Mouse (Mus musculus): ENCODE measurements around the gene Mvp. TPM values are rescaled to one million over a fixed set of nuclear protein-coding genes. Genes with fewer than 3 reads are reported as not detected.

The Mvp gene
- polyA plus RNA-seq, 1 experiment from 2014 or later: 3.3 TPM

DNA sequence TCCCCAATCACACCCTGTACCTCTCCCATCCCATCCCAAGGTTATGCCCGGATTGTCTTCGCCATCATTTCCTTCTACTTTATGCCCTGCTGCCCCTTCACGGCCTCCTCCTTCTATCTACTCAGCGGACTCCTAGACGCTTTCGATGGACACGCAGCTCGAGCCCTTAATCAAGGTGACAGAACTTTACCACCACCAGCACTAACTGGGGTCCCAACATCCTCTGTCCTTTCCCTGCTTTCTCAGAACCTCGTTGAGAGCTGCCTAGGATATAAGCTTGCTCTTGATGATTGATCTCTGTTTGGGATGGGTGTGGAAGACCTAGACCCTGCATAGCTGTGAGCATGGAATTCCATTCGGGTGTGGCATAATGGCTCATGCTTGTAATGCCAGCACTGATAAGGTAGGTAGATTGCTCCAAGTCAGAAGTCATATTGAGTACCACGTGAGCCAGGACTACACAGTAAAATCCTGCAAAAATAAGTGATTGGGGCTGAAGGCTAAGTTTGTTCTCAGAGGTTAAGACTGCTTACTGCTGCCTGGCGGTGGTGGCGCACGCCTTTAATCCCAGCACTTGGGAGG lies 37.5 kb downstream of the Mvp start:
- 31% methylated on average over 14 of the region's 14 CpGs for WGBS
- no peak for DNase-seq (ENCODE audit: extremely low spot score, low spot score)

DNA sequence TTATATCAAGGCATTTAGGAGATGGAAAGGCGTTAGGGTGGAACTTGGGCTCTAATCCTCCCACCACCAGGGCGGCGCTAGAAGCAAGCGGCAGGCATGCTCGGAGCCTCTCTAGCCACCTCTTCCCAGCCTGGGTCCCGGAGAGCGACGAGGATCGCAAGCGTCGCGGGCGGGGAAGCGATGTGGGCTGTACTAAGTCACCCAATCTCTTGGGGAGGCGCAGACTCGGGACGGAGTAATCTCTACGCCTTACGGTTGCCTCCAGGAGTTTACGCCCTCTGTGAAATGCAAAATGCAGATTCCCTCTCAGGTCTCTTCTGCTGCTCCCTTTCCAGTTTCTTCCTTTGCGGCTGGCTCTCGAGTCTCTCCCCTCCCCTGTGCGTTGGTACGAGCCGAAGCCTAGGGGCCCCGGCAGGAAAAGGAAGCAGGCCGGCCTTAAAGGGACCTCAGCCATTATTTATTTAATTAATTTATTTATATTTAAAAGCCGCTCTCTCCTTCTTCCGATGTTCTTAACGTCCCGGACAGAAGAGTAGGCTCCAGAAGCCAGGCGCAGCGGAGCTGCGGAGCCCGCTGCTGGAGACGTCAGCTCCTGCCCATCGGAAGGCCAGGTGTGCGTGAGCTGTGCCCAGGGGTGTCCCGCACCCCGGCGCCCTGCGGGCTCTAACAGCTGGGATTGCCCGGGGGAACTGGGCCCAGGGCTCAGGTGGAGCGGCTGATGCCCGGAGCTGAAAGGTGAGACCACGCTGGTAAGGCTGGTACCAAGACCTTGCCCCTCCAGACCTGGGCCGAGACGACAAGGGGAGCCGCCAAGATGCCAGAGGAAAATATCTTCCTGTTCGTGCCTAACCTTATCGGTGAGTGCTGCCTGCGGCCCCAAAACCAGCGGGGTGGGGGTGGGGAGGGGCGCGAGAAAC lies 38.2 kb downstream of the Mvp start, which contains the start of gene Cdiptos:
TSS of gene Cdiptos (minus strand) at position 149 of the 917 bp plus-strand sequence.
- H3K4me1 ChIP-seq: peaks cover 23% of the 10 kb centered on the region
- no peaks in the 10 kb centered on the region for H3K9me3 ChIP-seq
- DNase-seq (ENCODE audit: extremely low spot score, low spot score): peak; percentile 96
- H3K36me3 ChIP-seq (replicated peaks): peaks cover 35% of the 10 kb centered on the region
- WGBS: under 1% methylated on average over 55 of the region's 55 CpGs
- peak within 1 kb of the TSS; percentile 99 for H3K27ac ChIP-seq
- H3K27me3 ChIP-seq (ENCODE audit: poor library complexity, severe bottlenecking): no peaks in the 10 kb centered on the region
- peak within 1 kb of the TSS; percentile 100 for H3K4me3 ChIP-seq

More for the DNA sequence above, 37.5 kb downstream of the Mvp start:
- H3K27me3 ChIP-seq (ENCODE audit: poor library complexity, severe bottlenecking): no peaks in the 10 kb centered on the region
- H3K9me3 ChIP-seq: no peaks in the 10 kb centered on the region
- peaks cover 40% of the 10 kb centered on the region for H3K36me3 ChIP-seq (replicated peaks)
- H3K27ac ChIP-seq: peak overlapping the region; percentile 99
- peaks cover 23% of the 10 kb centered on the region for H3K4me1 ChIP-seq
- H3K4me3 ChIP-seq: peak overlapping the region; percentile 100

DNA sequence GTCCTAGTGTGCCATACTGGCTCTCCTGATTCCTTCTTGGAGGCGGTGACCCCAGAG lies 38.7 kb downstream of the Mvp start, which contains the start of gene Cdipt:
TSS of gene Cdipt (plus strand) at position 22 of the 57 bp plus-strand sequence.
- peaks cover 30% of the 10 kb centered on the region for H3K36me3 ChIP-seq (replicated peaks)
- 6% methylated on average over 1 of the region's 1 CpGs for WGBS
- no peak for DNase-seq (ENCODE audit: extremely low spot score, low spot score)
- H3K27me3 ChIP-seq (ENCODE audit: poor library complexity, severe bottlenecking): no peaks in the 10 kb centered on the region
- H3K9me3 ChIP-seq: no peaks in the 10 kb centered on the region
- peaks cover 23% of the 10 kb centered on the region for H3K4me1 ChIP-seq
- H3K4me3 ChIP-seq: peak within 1 kb of the TSS; percentile 100
- peak within 1 kb of the TSS; percentile 99 for H3K27ac ChIP-seq

DNA sequence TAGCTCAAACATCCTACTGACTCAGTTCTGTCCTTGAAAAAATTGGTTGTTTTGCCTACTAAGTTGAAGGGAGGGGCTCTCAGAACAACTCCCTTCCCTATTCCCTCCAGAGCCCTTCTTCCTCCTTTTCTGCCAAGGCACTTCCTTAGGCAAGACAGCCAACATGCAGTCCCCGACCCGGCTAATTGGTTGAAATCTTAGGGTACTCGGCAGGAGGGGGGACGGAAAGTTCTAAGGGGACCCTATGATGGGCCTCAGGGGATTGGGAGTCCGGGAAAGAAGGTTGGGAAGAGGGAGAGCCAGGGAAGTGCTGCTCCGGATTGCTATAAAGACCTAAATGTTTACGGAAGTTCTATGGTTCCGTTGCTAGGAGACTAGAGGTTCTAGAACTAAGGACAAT lies 38.9 kb downstream of the Mvp start:
- peak overlapping the region; percentile 99 for H3K27ac ChIP-seq
- H3K4me3 ChIP-seq: peak overlapping the region; percentile 100
- H3K4me1 ChIP-seq: peaks cover 23% of the 10 kb centered on the region
- WGBS: 18% methylated on average over 8 of the region's 8 CpGs
- no peak for DNase-seq (ENCODE audit: extremely low spot score, low spot score)
- peaks cover 29% of the 10 kb centered on the region for H3K36me3 ChIP-seq (replicated peaks)
- H3K27me3 ChIP-seq (ENCODE audit: poor library complexity, severe bottlenecking): no peaks in the 10 kb centered on the region
- no peaks in the 10 kb centered on the region for H3K9me3 ChIP-seq

DNA sequence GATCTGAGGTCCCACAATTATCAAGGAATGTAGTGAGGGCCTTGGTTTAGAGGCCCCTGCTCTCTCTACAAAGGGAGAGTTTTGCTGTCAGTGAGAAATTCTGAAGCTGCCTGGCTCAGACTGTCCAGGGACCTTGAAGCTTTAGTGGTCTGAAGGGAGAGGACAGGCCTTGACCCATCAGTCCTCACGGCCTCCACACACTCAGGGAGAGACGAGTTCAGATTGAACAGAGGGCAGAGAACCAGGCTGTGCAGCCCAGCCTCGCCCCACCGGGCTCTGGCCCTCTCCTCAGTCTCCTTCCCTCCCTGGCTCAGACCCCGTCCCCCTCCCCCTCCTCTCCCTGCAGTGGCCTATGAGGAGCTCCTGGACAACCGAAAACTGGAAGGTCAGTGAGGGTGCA lies 47.1 kb downstream of the Mvp start:
- DNase-seq (ENCODE audit: extremely low spot score, low spot score): no peak
- peaks cover 6% of the 10 kb centered on the region; the same call in 1 of the 2 replicates for H3K4me1 ChIP-seq
- H3K27ac ChIP-seq: no peak overlapping the region
- no peaks in the 10 kb centered on the region for H3K9me3 ChIP-seq
- peaks cover 22% of the 10 kb centered on the region for H3K27me3 ChIP-seq (ENCODE audit: poor library complexity, severe bottlenecking)
- H3K4me3 ChIP-seq: no peak overlapping the region
- WGBS: 61% methylated on average over 6 of the region's 6 CpGs
- H3K36me3 ChIP-seq (replicated peaks): no peaks in the 10 kb centered on the region

DNA sequence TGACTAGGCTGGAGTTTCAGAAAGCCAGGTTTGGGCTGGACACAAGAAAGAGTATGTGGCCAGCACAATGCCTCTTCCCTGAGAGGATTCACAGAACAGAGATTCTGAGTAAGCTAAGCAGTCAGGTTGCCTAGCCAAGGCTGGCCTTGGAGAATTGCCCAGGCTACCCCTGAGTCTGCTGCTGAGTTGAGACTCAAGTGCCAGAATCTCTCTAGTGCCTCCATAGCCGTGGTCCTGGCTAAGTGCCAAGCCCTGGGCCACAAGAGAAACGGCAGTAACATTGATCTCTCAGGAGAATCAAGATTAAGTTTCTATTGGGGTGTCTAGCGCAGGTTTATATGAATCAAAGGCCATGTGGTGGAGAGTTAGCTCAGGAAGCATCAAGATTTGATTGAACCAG lies 48.9 kb downstream of the Mvp start:
- Histone ChIP-seq H3K9me3 (no peaks in the 10 kb centered on the region), H3K27ac (no peak overlapping the region), H3K4me3 (no peak overlapping the region), H3K4me1 (peaks cover 6% of the 10 kb centered on the region; the same call in 1 of the 2 replicates), H3K36me3 (replicated peaks) (no peaks in the 10 kb centered on the region), H3K27me3 (ENCODE audit: poor library complexity, severe bottlenecking) (peaks cover 32% of the 10 kb centered on the region)
- 81% methylated on average over 3 of the region's 3 CpGs for WGBS
- no peak for DNase-seq (ENCODE audit: extremely low spot score, low spot score)

DNA sequence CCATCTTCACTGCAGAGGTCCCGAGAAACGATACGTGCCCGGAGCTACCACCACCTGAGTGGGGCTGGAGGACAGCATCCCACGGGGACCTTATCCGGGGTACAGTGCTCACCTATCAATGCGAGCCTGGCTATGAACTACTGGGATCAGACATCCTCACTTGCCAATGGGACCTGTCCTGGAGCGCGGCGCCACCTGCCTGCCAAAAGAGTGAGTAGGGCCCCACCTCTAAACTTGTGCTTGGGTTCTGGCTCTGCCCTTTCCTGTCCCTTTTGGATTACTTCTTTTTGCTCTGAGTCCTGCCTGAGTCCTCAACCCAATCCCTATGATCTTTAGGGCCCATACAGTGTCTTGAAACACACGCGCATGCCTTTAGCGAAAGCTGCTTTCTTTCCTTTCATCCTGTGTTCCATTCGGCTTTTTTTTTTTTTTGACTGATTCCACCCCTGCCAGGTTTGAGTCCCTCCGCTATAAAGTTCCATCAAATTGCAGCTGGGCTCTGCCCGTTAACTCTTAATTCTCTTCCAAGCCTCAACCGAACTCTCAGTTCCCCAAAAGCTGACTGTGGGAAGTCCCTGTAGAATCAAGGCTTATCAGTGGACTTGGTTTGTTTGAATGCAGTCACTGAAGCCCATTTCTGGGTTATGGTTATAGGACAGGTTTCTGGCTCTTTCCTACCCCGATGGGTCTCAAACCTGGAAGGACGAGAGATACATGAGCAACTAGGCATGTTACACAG lies 50.7 kb downstream of the Mvp start:
- H3K4me1 ChIP-seq: peaks cover 6% of the 10 kb centered on the region; the same call in 1 of the 2 replicates
- no peak overlapping the region for H3K27ac ChIP-seq
- DNase-seq (ENCODE audit: extremely low spot score, low spot score): peak; percentile 40
- H3K27me3 ChIP-seq (ENCODE audit: poor library complexity, severe bottlenecking): peaks cover 32% of the 10 kb centered on the region
- H3K4me3 ChIP-seq: peak overlapping the region; percentile 29
- no peaks in the 10 kb centered on the region for H3K9me3 ChIP-seq
- 28% methylated on average over 19 of the region's 19 CpGs for WGBS
- H3K36me3 ChIP-seq (replicated peaks): no peaks in the 10 kb centered on the region

DNA sequence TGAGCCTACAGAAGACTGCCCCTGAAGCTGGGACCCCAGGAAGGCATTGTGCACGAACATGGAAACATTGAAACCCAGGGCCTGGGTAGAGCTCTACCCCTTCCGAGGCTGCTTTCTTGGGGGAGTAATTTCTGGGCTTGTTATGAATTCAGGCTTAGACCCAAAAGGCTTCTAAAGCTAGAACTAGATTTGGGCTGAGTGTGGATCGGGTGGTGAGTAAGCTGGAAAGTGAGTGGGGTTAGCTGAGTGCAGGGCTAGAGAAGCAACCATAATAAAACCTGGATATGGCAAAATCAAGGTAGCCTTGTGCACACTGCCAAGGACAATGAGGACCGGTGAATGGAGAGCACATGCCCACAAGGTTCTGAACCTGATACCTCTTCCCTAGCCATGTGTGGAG lies 52.5 kb downstream of the Mvp start:
- DNase-seq (ENCODE audit: extremely low spot score, low spot score): no peak
- Histone ChIP-seq H3K27ac (no peak overlapping the region), H3K27me3 (ENCODE audit: poor library complexity, severe bottlenecking) (peaks cover 32% of the 10 kb centered on the region), H3K4me3 (no peak overlapping the region), H3K4me1 (peaks cover 6% of the 10 kb centered on the region; the same call in 1 of the 2 replicates), H3K9me3 (no peaks in the 10 kb centered on the region), H3K36me3 (replicated peaks) (no peaks in the 10 kb centered on the region)
- WGBS: 94% methylated on average over 4 of the region's 4 CpGs

DNA sequence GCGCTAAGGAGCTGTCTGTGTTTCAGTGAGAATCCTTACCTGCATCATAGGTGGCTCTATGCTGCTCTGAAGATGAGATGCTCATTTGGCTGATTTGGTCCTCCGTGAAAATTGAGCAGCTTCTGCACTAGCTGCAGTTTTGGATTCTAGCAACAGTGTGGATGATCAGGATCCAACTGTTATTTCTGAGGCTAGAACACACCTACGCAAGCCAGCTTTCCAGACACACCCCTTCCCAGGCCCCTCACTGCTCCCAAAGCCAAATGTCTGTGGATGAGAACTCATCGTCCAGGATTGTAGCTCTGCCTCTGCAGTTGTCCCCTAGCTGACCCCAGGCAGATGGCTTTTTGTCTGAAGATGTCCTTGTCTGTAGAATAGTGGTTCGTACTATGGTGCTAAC lies 53.3 kb downstream of the Mvp start:
- Histone ChIP-seq H3K4me1 (peaks cover 6% of the 10 kb centered on the region; the same call in 1 of the 2 replicates), H3K36me3 (replicated peaks) (no peaks in the 10 kb centered on the region), H3K27me3 (ENCODE audit: poor library complexity, severe bottlenecking) (peaks cover 32% of the 10 kb centered on the region), H3K4me3 (no peak overlapping the region), H3K27ac (no peak overlapping the region), H3K9me3 (no peaks in the 10 kb centered on the region)
- DNase-seq (ENCODE audit: extremely low spot score, low spot score): no peak
- 88% methylated on average over 5 of the region's 5 CpGs for WGBS

DNA sequence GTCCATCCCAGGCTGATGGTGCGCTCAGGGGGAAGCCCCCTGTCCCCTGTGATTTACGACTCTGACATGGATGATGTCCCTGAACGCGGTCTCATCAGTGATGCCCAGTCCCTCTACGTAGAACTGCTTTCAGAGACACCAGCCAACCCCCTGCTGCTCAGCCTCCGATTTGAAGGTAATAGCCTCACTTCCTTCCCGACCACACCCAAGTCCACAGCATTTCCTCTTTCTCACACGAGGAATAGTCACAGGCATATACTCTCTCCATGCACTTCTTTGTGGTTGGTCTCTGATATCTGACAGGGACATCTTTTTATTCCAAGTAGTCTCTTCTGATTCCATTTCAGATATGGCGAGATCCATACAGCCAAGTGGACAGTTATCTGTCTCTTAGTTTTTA lies 54.6 kb downstream of the Mvp start:
- Histone ChIP-seq H3K27ac (no peak overlapping the region), H3K9me3 (no peaks in the 10 kb centered on the region), H3K4me3 (no peak overlapping the region), H3K36me3 (replicated peaks) (no peaks in the 10 kb centered on the region), H3K4me1 (peaks cover 6% of the 10 kb centered on the region; the same call in 1 of the 2 replicates), H3K27me3 (ENCODE audit: poor library complexity, severe bottlenecking) (peaks cover 32% of the 10 kb centered on the region)
- 83% methylated on average over 9 of the region's 9 CpGs for WGBS
- no peak for DNase-seq (ENCODE audit: extremely low spot score, low spot score)

DNA sequence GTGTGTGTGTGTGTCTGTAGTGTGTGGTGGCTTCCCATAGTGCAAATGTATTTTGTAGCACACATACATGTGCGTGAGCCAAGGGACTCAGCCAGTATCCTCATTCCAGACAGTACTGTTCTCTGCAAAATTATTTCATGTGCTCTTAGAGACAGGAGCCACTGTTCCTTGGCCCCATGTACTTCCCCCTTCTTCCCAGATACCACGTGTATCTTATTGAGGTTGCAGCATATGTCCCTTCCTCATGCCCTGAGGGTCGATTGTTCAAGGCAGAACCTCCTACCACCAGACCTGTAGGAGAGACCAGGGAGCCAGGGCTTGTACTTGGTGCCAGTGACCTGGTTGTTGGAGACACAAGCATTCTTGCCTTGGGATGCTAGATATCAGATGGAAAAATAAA lies 59.3 kb downstream of the Mvp start:
- Histone ChIP-seq H3K9me3 (no peaks in the 10 kb centered on the region), H3K4me3 (no peak overlapping the region), H3K4me1 (peaks cover 16% of the 10 kb centered on the region), H3K27ac (no peak overlapping the region), H3K27me3 (ENCODE audit: poor library complexity, severe bottlenecking) (peaks cover 37% of the 10 kb centered on the region), H3K36me3 (replicated peaks) (no peaks in the 10 kb centered on the region)
- 62% methylated on average over 3 of the region's 3 CpGs for WGBS
- DNase-seq (ENCODE audit: extremely low spot score, low spot score): no peak

DNA sequence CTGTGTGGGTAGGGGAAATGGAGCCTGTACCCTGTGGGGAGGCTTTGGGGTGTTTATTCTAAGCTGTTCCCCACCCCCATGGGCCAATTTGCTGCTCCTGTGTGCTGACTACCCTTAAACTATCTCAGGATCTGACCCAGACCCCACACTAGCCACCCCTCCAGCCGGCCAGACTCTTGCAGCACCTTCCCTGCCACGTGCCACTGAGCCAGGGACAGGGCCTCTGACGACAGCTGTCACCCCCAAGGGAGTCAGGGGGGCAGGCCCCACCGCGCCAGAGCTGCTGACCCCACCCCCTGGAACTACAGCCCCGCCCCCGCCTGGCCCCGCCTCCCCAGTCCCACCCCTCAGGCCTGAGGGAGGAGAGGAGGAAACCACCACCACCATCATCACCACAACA lies 61.8 kb downstream of the Mvp start:
- DNase-seq (ENCODE audit: extremely low spot score, low spot score): no peak
- Histone ChIP-seq H3K4me3 (no peak overlapping the region; the same call in 1 of the 2 replicates), H3K9me3 (no peaks in the 10 kb centered on the region), H3K27me3 (ENCODE audit: poor library complexity, severe bottlenecking) (peaks cover 58% of the 10 kb centered on the region), H3K36me3 (replicated peaks) (no peaks in the 10 kb centered on the region), H3K4me1 (peaks cover 29% of the 10 kb centered on the region), H3K27ac (no peak overlapping the region)
- WGBS: under 1% methylated on average over 7 of the region's 8 CpGs

DNA sequence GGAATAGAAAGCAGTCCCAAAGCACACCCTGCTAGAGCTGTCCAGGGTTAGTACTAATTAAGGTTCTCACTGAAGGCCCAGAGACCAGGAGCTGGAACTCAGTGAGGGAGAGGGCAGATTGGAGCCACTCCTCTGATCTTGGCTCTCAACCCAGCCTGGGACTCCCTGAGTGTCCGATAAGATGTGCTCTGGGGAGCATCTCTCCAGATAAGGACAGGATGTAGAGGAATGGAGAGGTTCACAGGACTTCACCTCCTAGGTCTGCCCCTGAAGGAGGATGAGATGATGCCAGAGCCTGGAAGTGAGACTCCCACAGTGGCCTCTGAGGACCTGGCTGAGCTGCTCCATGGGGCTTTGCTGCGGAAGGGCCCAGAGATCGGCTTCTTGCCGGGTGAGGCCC lies 62.7 kb downstream of the Mvp start:
- Histone ChIP-seq H3K36me3 (replicated peaks) (0 out of 2 replicates have a peak, but pooled peaks cover 3% of the 10 kb centered on the region), H3K27me3 (ENCODE audit: poor library complexity, severe bottlenecking) (peaks cover 58% of the 10 kb centered on the region), H3K4me1 (peaks cover 29% of the 10 kb centered on the region), H3K27ac (no peak overlapping the region), H3K9me3 (no peaks in the 10 kb centered on the region), H3K4me3 (peak overlapping the region; percentile 62)
- WGBS: 26% methylated on average over 4 of the region's 4 CpGs
- no peak for DNase-seq (ENCODE audit: extremely low spot score, low spot score)

Measured in forebrain, embryonic 10.5 days (tissue).